Mouse (Mus musculus): Measurements from ENCODE around the gene Ifna5. TPM values are rescaled to one million over a fixed set of nuclear protein-coding genes. Genes with fewer than 3 reads are reported as not detected.
A peak's percentile ranks its signal among the peaks of the same experiment; 100 is the strongest.

Gene Ifna5
- polyA plus RNA-seq, 1 experiment, result not detected

GRCm38 (mm10) chr4:88851026-88851763 lies 15.9 kb downstream of the Ifna5 start:
- H3K27ac ChIP-seq (ENCODE audit: insufficient read depth, low read depth, low read length), result no peak overlapping the region
- no peak overlapping the region for H3K4me3 ChIP-seq (ENCODE audit: insufficient read depth, low read depth, low read length)
- no peaks in the 10 kb centered on the region for H3K4me1 ChIP-seq (ENCODE audit: control insufficient read depth, insufficient read depth, low read length)
- TF ChIP-seq POLR2A (IDR thresholded peaks at IDR 0.05; ENCODE audit: insufficient read depth, low read depth, low read length) (no peak), CTCF (IDR thresholded peaks at IDR 0.05; ENCODE audit: insufficient read depth, low read depth, low read length) (no peak)
- WGBS, result 55% methylated on average over 4 of the region's 4 CpGs

GRCm38 (mm10) chr4:88859214-88859613 lies 23.9 kb downstream of the Ifna5 start:
- TF ChIP-seq POLR2A (IDR thresholded peaks at IDR 0.05; ENCODE audit: insufficient read depth, low read depth, low read length), result no peak
- TF ChIP-seq CTCF (IDR thresholded peaks at IDR 0.05; ENCODE audit: insufficient read depth, low read depth, low read length), result no peak
- H3K27ac ChIP-seq (ENCODE audit: insufficient read depth, low read depth, low read length), result no peak overlapping the region
- no peaks in the 10 kb centered on the region for H3K4me1 ChIP-seq (ENCODE audit: control insufficient read depth, insufficient read depth, low read length)
- no peak overlapping the region for H3K4me3 ChIP-seq (ENCODE audit: insufficient read depth, low read depth, low read length)

GRCm38 (mm10) chr4:88863309-88863708 lies 28.0 kb downstream of the Ifna5 start:
- WGBS, result 14% methylated on average over 7 of the region's 7 CpGs
- no peak overlapping the region for H3K27ac ChIP-seq (ENCODE audit: insufficient read depth, low read depth, low read length)
- TF ChIP-seq POLR2A (IDR thresholded peaks at IDR 0.05; ENCODE audit: insufficient read depth, low read depth, low read length) (no peak), CTCF (IDR thresholded peaks at IDR 0.05; ENCODE audit: insufficient read depth, low read depth, low read length) (no peak)
- no peak overlapping the region for H3K4me3 ChIP-seq (ENCODE audit: insufficient read depth, low read depth, low read length)
- peaks cover 4% of the 10 kb centered on the region; the same call in 1 of the 2 replicates for H3K4me1 ChIP-seq (ENCODE audit: control insufficient read depth, insufficient read depth, low read length)

GRCm38 (mm10) chr4:88864599-88864998 lies 29.3 kb downstream of the Ifna5 start:
- no peak overlapping the region for H3K27ac ChIP-seq (ENCODE audit: insufficient read depth, low read depth, low read length)
- H3K4me3 ChIP-seq (ENCODE audit: insufficient read depth, low read depth, low read length), result no peak overlapping the region
- WGBS, result 81% methylated on average over 9 of the region's 9 CpGs
- TF ChIP-seq POLR2A (IDR thresholded peaks at IDR 0.05; ENCODE audit: insufficient read depth, low read depth, low read length) (no peak), CTCF (IDR thresholded peaks at IDR 0.05; ENCODE audit: insufficient read depth, low read depth, low read length) (no peak)
- peaks cover 4% of the 10 kb centered on the region; the same call in 1 of the 2 replicates for H3K4me1 ChIP-seq (ENCODE audit: control insufficient read depth, insufficient read depth, low read length)

GRCm38 (mm10) chr4:88865011-88865569 lies 29.8 kb downstream of the Ifna5 start:
- TF ChIP-seq CTCF (IDR thresholded peaks at IDR 0.05; ENCODE audit: insufficient read depth, low read depth, low read length) (no peak), POLR2A (IDR thresholded peaks at IDR 0.05; ENCODE audit: insufficient read depth, low read depth, low read length) (no peak)

GRCm38 (mm10) chr4:88867366-88867925 lies 32.1 kb downstream of the Ifna5 start:
- H3K4me3 ChIP-seq (ENCODE audit: insufficient read depth, low read depth, low read length), result no peak overlapping the region; the same call in 1 of the 2 replicates
- TF ChIP-seq POLR2A (IDR thresholded peaks at IDR 0.05; ENCODE audit: insufficient read depth, low read depth, low read length), result no peak
- TF ChIP-seq CTCF (IDR thresholded peaks at IDR 0.05; ENCODE audit: insufficient read depth, low read depth, low read length), result peak; percentile 89
- H3K27ac ChIP-seq (ENCODE audit: insufficient read depth, low read depth, low read length), result no peak overlapping the region
- WGBS, result under 1% methylated on average over 8 of the region's 8 CpGs
- H3K4me1 ChIP-seq (ENCODE audit: control insufficient read depth, insufficient read depth, low read length), result peaks cover 4% of the 10 kb centered on the region; the same call in 1 of the 2 replicates

More at GRCm38 (mm10) chr4:88865011-88865569, 29.8 kb downstream of the Ifna5 start:
- 72% methylated on average over 6 of the region's 6 CpGs for WGBS
- Histone ChIP-seq H3K4me3 (ENCODE audit: insufficient read depth, low read depth, low read length) (no peak overlapping the region), H3K27ac (ENCODE audit: insufficient read depth, low read depth, low read length) (no peak overlapping the region), H3K4me1 (ENCODE audit: control insufficient read depth, insufficient read depth, low read length) (peaks cover 4% of the 10 kb centered on the region; the same call in 1 of the 2 replicates)

GRCm38 (mm10) chr4:88867926-88868911 lies 32.9 kb downstream of the Ifna5 start:
- peak overlapping the region; percentile 58 for H3K4me3 ChIP-seq (ENCODE audit: insufficient read depth, low read depth, low read length)
- WGBS, result 7% methylated on average over 31 of the region's 31 CpGs
- H3K27ac ChIP-seq (ENCODE audit: insufficient read depth, low read depth, low read length), result no peak overlapping the region
- peaks cover 4% of the 10 kb centered on the region; the same call in 1 of the 2 replicates for H3K4me1 ChIP-seq (ENCODE audit: control insufficient read depth, insufficient read depth, low read length)
- TF ChIP-seq CTCF (IDR thresholded peaks at IDR 0.05; ENCODE audit: insufficient read depth, low read depth, low read length), result no peak
- no peak for TF ChIP-seq POLR2A (IDR thresholded peaks at IDR 0.05; ENCODE audit: insufficient read depth, low read depth, low read length)

GRCm38 (mm10) chr4:88872691-88873090 lies 37.4 kb downstream of the Ifna5 start:
- Histone ChIP-seq H3K4me1 (ENCODE audit: control insufficient read depth, insufficient read depth, low read length) (peaks cover 4% of the 10 kb centered on the region; the same call in 1 of the 2 replicates), H3K4me3 (ENCODE audit: insufficient read depth, low read depth, low read length) (no peak overlapping the region), H3K27ac (ENCODE audit: insufficient read depth, low read depth, low read length) (no peak overlapping the region)
- no peak for TF ChIP-seq POLR2A (IDR thresholded peaks at IDR 0.05; ENCODE audit: insufficient read depth, low read depth, low read length)
- no peak for TF ChIP-seq CTCF (IDR thresholded peaks at IDR 0.05; ENCODE audit: insufficient read depth, low read depth, low read length)
- WGBS, result 0% methylated on average over 2 of the region's 2 CpGs
